Mouse (Mus musculus) CH12.LX (cell line): ENCODE data around the gene Npas2. TPM values are rescaled to one million over a fixed set of nuclear protein-coding genes. Genes with fewer than 3 reads are reported as not detected.

Experiments used
- DNase-seq: peaks from one replicate; pipeline ENCODE4 v3.0.0-alpha.2; 2013; ENCODE audit errors: extremely low read depth
- H3K27ac ChIP-seq: 2 replicates; pipeline ENCODE4 v1.5.1; 2012; ENCODE audit warnings: low read depth, mild to moderate bottlenecking, control low read depth, moderate library complexity; ENCODE audit not compliant: insufficient read depth
- H3K27me3 ChIP-seq: replicated peaks from 2 replicates; pipeline ENCODE3; 2012; ENCODE audit warnings: inconsistent platforms
- H3K36me3 ChIP-seq, 2 experiments: replicated peaks in 1 of 2; 2 replicates each; pipeline versions ENCODE3 to v1.6.1; 2012; ENCODE audit warnings: inconsistent platforms in 1 of 2, low read length in 1 of 2, mild to moderate bottlenecking in 1 of 2, mixed read lengths in 1 of 2, moderate library complexity in 1 of 2; ENCODE audit not compliant: control insufficient read depth in 1 of 2, insufficient read depth in 1 of 2
- H3K4me1 ChIP-seq, 2 experiments: 2 replicates each; pipeline ENCODE4 v1.6.1; 2012; ENCODE audit warnings: inconsistent platforms in 1 of 2, moderate library complexity in 1 of 2; ENCODE audit not compliant: insufficient read depth in 2 of 2, control insufficient read depth in 1 of 2
- H3K4me2 ChIP-seq: 2 replicates; pipeline ENCODE4 v1.6.1; 2012; ENCODE audit warnings: low read depth, mild to moderate bottlenecking, control low read depth; ENCODE audit not compliant: poor library complexity, insufficient read depth, severe bottlenecking
- H3K4me3 ChIP-seq, 3 experiments: fragments of 150-350 bp in 1 of 3; sonication (generic) in 1 of 3; replicated peaks in 1 of 3; 2 replicates each; pipeline versions ENCODE3 to v1.5.1; 2011 to 2012; ENCODE audit warnings: low read depth in 2 of 3, low read length in 2 of 3, mild to moderate bottlenecking in 2 of 3, moderate library complexity in 2 of 3, control low read depth in 1 of 3, improper control_type of control experiment in 1 of 3, inconsistent platforms in 1 of 3, mixed read lengths in 1 of 3; ENCODE audit not compliant: poor library complexity in 1 of 3
- H3K79me2 ChIP-seq: replicated peaks from 2 replicates; pipeline ENCODE4 v1.6.1; 2012; ENCODE audit warnings: mild to moderate bottlenecking, moderate library complexity; ENCODE audit not compliant: control insufficient read depth, poor library complexity, insufficient read depth, severe bottlenecking; ENCODE audit errors: extremely low read depth
- H3K9ac ChIP-seq: 2 replicates; pipeline ENCODE4 v1.6.1; 2012; ENCODE audit warnings: low read depth, mild to moderate bottlenecking, control low read depth, moderate library complexity; ENCODE audit not compliant: insufficient read depth
- H3K9me3 ChIP-seq: replicated peaks from 2 replicates; pipeline ENCODE3; 2012; ENCODE audit warnings: low read length, inconsistent platforms, mixed read lengths
- BHLHE40 ChIP-seq: IDR thresholded peaks from 2 replicates; pipeline ENCODE4 v1.6.1; 2011; ENCODE audit warnings: mild to moderate bottlenecking, low read depth, low read length, improper control_type of control experiment
- CHD1 ChIP-seq: IDR thresholded peaks from 2 replicates; pipeline ENCODE4 v1.6.1; 2012; ENCODE audit warnings: low read depth, low read length, improper control_type of control experiment, inconsistent platforms
- CTCF ChIP-seq, 2 experiments: IDR thresholded peaks in 1 of 2; conservative IDR thresholded peaks in 1 of 2; 2 replicates each; pipeline ENCODE4 v1.5.1; 2011 to 2012; ENCODE audit warnings: low read depth in 2 of 2, low read length in 2 of 2, improper control_type of control experiment in 1 of 2, inconsistent platforms in 1 of 2, mild to moderate bottlenecking in 1 of 2, moderate library complexity in 1 of 2
- ELF1 ChIP-seq: IDR thresholded peaks from 2 replicates; pipeline ENCODE4 v1.6.1; 2014; ENCODE audit warnings: low read depth, mild to moderate bottlenecking, inconsistent platforms, low read length, improper control_type of control experiment
- HCFC1 ChIP-seq: IDR thresholded peaks from 2 replicates; pipeline ENCODE4 v1.6.1; 2012; ENCODE audit warnings: low read depth, mild to moderate bottlenecking, inconsistent platforms, low read length, improper control_type of control experiment
- JUN ChIP-seq: IDR thresholded peaks from 2 replicates; pipeline ENCODE4 v1.6.1; 2011; ENCODE audit warnings: low read depth, mild to moderate bottlenecking, low read length, improper control_type of control experiment, moderate library complexity; ENCODE audit not compliant: insufficient read depth
- JUND ChIP-seq: conservative IDR thresholded peaks from 2 replicates; pipeline ENCODE4 v1.6.1; 2011; ENCODE audit warnings: low read depth, low read length, improper control_type of control experiment
- MAFK ChIP-seq: IDR thresholded peaks from 2 replicates; pipeline ENCODE4 v1.6.1; 2011; ENCODE audit warnings: low read length, improper control_type of control experiment; ENCODE audit not compliant: insufficient replicate concordance
- MAX ChIP-seq: IDR thresholded peaks from 2 replicates; pipeline ENCODE4 v1.6.1; 2011; ENCODE audit warnings: low read length, improper control_type of control experiment
- PAX5 ChIP-seq: IDR thresholded peaks from 2 replicates; pipeline ENCODE4 v1.6.1; 2012; ENCODE audit warnings: low read length, inconsistent platforms, mixed read lengths
- RAD21 ChIP-seq: IDR thresholded peaks from 2 replicates; pipeline ENCODE4 v1.6.1; 2011; ENCODE audit warnings: low read depth, mild to moderate bottlenecking, low read length, improper control_type of control experiment, moderate library complexity
- SIN3A ChIP-seq: IDR thresholded peaks from 2 replicates; pipeline ENCODE4 v1.6.1; 2012; ENCODE audit warnings: low read length, improper control_type of control experiment, inconsistent platforms
- UBTF ChIP-seq: IDR thresholded peaks from 2 replicates; pipeline ENCODE4 v1.6.1; 2012; ENCODE audit warnings: low read depth, mild to moderate bottlenecking, inconsistent platforms, low read length, improper control_type of control experiment, moderate library complexity
- USF1 ChIP-seq: IDR thresholded peaks from 2 replicates; pipeline ENCODE4 v1.6.1; 2014; ENCODE audit warnings: low read depth, mild to moderate bottlenecking, inconsistent platforms, low read length, improper control_type of control experiment
- ZNF384 ChIP-seq: IDR thresholded peaks from 2 replicates; pipeline ENCODE4 v1.6.1; 2012; ENCODE audit warnings: low read depth, low read length, improper control_type of control experiment, inconsistent platforms
- dilution Hi-C: fragments of 300-500 bp; cut with MboI; formaldehyde crosslinking; loops from 2 replicates; pipeline ENCODE4 v1.14.3; 2020; ENCODE audit warnings: low sequenced_read_pairs; ENCODE audit not compliant: extremely low pct_unique_long_range_greater_than_20kb, extremely low pct_ligation_motif_present
- in situ Hi-C: fragments of 300-500 bp; cut with MboI; formaldehyde crosslinking; loops from 3 replicates; pipeline ENCODE4 v1.14.3; 2019; ENCODE audit warnings: low sequenced_read_pairs, low pct_ligation_motif_present, low pct_unique_long_range_greater_than_20kb, mixed read lengths
- polyA plus RNA-seq: library from polyadenylated mRNA; unstranded; fragments of >175 nt; gene quantifications from 2 replicates; pipeline ENCODE4 v1.2.1, GENCODE M21; 2012; ENCODE audit warnings: low read depth; ENCODE audit not compliant: insufficient read length
- total RNA-seq, 2 experiments: library from RNA; depleted of rRNA; stranded (reverse); fragments of 300-350 nt in 1 of 2; fragments of >200 nt in 1 of 2; gene quantifications; 2 replicates each; pipeline ENCODE4 v1.2.3; 2012 to 2014

The Npas2 gene
- total and polyA plus RNA-seq, 3 experiments, result 0.13 TPM; not detected in 2

DNA sequence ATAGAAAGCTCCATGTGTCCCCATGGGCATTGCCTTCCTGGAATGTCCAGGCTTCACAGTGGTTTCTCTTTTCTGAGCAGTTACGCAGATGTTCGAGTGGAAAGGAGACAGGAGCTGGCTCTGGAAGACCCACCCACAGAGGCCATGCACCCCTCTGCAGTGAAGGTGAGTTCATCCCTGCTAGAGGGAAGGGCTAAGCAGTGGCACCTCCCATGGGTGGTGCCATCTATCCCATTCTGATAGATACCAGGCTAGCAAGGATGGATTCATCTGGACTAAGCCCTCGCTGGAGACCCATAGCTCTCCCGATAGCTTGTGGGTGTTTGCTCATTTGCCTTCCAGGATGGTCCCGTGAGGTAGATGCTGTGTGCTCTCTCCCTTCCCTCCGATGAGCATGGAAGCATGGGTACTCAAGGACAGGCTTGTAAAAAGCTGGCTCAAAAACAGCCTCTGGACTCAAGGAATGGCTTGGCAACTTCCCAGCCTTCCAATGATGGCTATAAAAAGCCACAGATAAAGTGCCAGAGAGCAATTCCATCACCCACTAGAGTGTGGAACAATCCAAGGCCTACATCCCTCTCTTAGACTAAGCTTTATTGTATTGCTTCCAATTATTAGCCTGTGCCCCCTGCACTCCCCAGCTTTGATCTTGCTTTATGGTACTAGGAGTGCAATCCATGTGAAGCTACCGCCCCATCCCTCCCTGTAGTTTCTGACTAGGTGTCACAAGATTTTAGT, 137.5 kb downstream of the Npas2 start:
- Histone ChIP-seq H3K36me3 (no peaks in the 10 kb centered on the region), H3K79me2 (no peaks in the 10 kb centered on the region), H3K4me1 (0 out of 4 replicates have a peak, but pooled peaks cover 0 to 3% of the 10 kb centered on the region in 2 experiments), H3K9me3 (no peaks in the 10 kb centered on the region), H3K27ac (no peak overlapping the region), H3K27me3 (no peaks in the 10 kb centered on the region), H3K9ac (no peak overlapping the region), H3K4me2 (no peak overlapping the region), H3K4me3 (no peak overlapping the region)
- dilution Hi-C loops, result no loop called here
- TF ChIP-seq CHD1 (no peak), BHLHE40 (no peak)
- in situ Hi-C loops, result no loop called here
- no peak for DNase-seq

DNA sequence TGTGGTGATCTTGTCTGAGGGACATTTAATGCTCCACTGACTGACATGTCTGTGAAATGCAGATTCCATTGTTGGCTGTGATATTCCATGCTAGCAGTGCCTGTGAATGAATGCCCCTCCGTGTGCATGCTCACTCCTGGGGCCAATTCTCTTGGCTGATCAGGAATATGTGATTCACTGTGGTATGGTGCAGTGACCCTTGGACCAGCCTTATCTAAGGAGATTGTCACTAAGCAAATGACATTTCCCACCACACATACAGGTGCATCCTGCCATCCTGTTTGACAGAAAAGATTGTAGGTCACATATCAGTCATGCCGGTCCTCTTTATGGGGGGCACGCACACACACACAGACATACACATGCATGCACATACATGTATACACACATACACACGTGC, 138.9 kb downstream of the Npas2 start:
- H3K4me3 ChIP-seq, result no peak overlapping the region
- no peak overlapping the region for H3K27ac ChIP-seq
- no peak for TF ChIP-seq JUN
- no peak for TF ChIP-seq HCFC1
- TF ChIP-seq UBTF, result no peak
- no peak for TF ChIP-seq ELF1
- TF ChIP-seq USF1, result no peak
- TF ChIP-seq CTCF (conservative IDR thresholded peaks at IDR 0.05 in 1 of 2, IDR thresholded peaks at IDR 0.05 in 1 of 2; ENCODE audit: low read depth in 2 of 2, low read length in 2 of 2), result no peak
- TF ChIP-seq MAX, result no peak
- no peak for TF ChIP-seq SIN3A
- no peak for TF ChIP-seq PAX5
- no peak for TF ChIP-seq ZNF384
- TF ChIP-seq RAD21, result no peak
- TF ChIP-seq JUND, result no peak
- TF ChIP-seq MAFK, result no peak
- TF ChIP-seq, all 38 proteins: peak for 0
- H3K36me3 ChIP-seq, result no peaks in the 10 kb centered on the region
- no peaks in the 10 kb centered on the region for H3K79me2 ChIP-seq
- in situ Hi-C loops, result no loop called here
- H3K4me1 ChIP-seq, result 0 out of 4 replicates have a peak, but pooled peaks cover 0 to 3% of the 10 kb centered on the region in 2 experiments
- H3K9ac ChIP-seq, result no peak overlapping the region
- no peak overlapping the region for H3K4me2 ChIP-seq
- H3K27me3 ChIP-seq, result no peaks in the 10 kb centered on the region
- H3K9me3 ChIP-seq, result no peaks in the 10 kb centered on the region
- dilution Hi-C loops, result no loop called here
- DNase-seq, result no peak
